Mouse (Mus musculus) thymus, postnatal 4 days (tissue): ENCODE results near the gene Epb41l5.

ENCODE experiments used
- DNase-seq: peaks from one replicate; pipeline ENCODE4 v3.0.0; 2021

Gene Epb41l5

GRCm38 (mm10) chr1:119497346-119498004, 151.3 kb downstream of the Epb41l5 start:
- DNase-seq: no peak

GRCm38 (mm10) chr1:119495396-119495775, 153.4 kb downstream of the Epb41l5 start:
- no peak for DNase-seq
